Mouse (Mus musculus) kidney, adult 8-10 months (tissue): ENCODE data around the gene Rfx3.

Experiments
- DNase-seq, 2 experiments: peaks; one replicate each; pipeline ENCODE4 v3.0.0; 2022

The Rfx3 gene

GRCm38 (mm10) chr19:28010471-28011395 is at the start of gene Rfx3:
Gene Rfx3 (minus strand): TSS chr19:28011166.
- peak in 1 of 2 experiments; percentile 64 for DNase-seq

- DNase-seq = no peak
Measured at GRCm38 (mm10) chr19:28052058-28052457, 41.1 kb upstream of the Rfx3 start.

GRCm38 (mm10) chr19:28051571-28051970 is 40.6 kb upstream of the Rfx3 start:
- no peak for DNase-seq

DNA sequence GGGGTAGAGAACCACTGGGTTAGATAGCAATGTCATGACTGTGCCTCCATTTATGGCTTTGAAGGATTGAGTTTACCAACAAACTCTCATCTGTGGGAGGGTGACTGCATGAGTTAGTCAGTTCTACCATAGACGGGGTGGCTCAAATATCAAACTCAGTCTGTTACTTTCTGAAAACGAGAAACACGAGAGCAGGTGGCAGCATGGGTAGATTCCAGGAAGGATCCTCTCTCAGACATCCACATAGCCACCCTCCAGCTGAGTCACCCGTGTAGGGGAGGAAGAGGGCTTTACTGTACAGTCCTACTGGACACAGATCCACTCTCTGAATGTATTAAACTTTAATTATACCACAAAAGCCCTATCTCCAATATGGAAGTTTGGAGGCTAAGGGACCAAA is 38.3 kb upstream of the Rfx3 start:
- DNase-seq = no peak

- no peak for DNase-seq
Measured at GRCm38 (mm10) chr19:28046806-28047205, 35.8 kb upstream of the Rfx3 start.

- no peak for DNase-seq
Measured at GRCm38 (mm10) chr19:28044950-28045349, 34.0 kb upstream of the Rfx3 start.

GRCm38 (mm10) chr19:28011718-28012499 is 943 bp upstream of the Rfx3 start:
- DNase-seq = peak; percentile 53 to 69

- peak; percentile 91 to 93 for DNase-seq
Measured at GRCm38 (mm10) chr19:28011396-28011717, 391 bp upstream of the Rfx3 start.

- no peak for DNase-seq
Measured at GRCm38 (mm10) chr19:28009587-28010281, 1.2 kb downstream of the Rfx3 start.

DNA sequence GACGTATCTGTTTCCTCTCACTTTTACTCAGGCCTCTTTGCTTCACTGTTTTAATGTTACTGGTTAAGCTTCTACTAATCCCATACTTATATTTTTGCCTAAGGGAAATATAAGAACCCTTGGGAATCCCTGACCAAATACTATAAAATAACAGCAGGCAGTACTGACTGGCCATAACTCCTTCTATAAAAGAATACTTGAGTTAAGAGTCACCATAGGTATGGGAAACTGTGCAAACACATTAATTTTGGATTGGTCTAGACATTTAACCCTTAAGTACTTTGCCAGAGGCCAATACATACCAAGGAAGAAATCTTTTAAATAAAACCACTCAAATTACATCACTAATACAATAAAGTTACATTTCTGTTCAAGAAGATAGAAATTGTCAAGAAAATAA is 6.8 kb downstream of the Rfx3 start:
- no peak for DNase-seq

DNA sequence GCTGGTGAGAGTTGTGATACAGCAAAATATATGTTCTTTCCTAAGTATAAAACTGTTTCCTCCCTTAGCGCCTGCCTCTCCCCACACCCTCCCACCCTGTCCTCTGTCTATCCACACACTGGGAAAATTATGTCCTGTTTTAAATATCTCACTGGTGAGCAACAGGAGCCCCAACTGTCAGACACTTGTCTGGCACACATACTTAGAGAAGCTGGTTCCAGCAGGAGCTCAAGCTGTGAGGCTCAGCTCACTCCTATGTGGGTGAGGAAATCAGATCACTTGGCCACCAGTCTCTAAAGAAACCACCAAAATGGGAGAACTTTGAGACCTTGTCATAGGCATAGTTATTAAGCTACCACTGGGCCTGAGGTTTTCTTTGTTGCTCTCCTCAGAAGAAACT is 7.5 kb downstream of the Rfx3 start:
- DNase-seq = no peak

DNA sequence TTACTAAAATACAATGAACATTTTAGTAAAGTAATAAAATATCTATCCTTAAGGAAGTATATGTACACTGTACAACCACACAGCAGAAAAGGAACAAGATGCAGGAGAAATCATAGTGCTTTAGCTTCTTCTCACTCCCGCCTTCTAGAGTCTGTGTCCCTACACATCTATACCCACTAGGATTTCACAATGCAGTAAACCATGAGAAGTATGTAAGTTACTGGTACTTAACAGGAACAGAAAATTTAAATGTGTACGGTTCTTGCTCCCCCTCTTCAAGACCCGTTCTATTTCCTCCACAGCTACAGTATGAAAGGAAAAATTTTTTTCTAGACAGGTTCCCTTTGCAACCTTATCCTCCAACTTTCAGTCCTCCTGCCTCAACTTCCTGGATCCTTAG is 8.3 kb downstream of the Rfx3 start:
- no peak for DNase-seq

- no peak for DNase-seq
Measured at GRCm38 (mm10) chr19:27992800-27993199, 18.2 kb downstream of the Rfx3 start.

- no peak for DNase-seq
Measured at GRCm38 (mm10) chr19:27988746-27989145, 22.2 kb downstream of the Rfx3 start.

DNA sequence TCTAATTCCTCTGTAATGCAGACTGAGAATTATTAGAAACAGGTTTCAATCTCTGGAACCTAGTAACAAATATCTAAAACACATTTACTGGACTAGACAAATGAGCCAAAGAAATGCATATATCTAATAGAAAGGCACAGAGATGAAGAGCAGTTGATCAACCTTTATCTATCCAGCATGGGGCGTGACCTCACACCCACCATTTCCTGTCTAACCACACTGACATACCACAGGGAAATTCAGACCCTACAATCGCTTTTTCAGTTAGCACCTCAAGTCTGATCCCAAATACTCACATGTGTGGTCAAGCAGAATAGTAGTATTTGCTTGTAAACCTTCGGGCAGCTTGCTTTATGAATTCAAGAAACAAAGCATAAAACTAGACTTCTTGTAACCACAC is 43.4 kb downstream of the Rfx3 start:
- DNase-seq = no peak

- DNase-seq = no peak
Measured at GRCm38 (mm10) chr19:27961271-27961670, 49.7 kb downstream of the Rfx3 start.

DNA sequence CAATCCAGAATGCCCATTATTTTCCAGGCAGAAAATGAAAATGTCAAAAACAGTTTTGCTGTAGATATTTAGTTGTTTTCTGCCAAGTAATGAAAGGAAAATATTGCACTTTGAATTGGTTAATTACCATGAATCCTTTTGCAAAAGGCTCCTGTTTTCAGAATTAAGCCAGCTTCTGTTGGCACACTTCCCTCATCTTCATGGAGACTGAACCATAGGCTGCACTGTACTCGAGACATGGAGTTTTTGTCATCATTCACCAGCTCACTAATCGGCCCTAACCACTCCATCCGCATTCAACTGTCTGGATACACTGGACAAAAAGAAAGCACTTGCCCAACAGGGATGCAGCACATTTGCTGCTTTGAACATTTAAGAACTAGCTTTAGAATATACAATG is 75.5 kb downstream of the Rfx3 start:
- no peak for DNase-seq

DNA sequence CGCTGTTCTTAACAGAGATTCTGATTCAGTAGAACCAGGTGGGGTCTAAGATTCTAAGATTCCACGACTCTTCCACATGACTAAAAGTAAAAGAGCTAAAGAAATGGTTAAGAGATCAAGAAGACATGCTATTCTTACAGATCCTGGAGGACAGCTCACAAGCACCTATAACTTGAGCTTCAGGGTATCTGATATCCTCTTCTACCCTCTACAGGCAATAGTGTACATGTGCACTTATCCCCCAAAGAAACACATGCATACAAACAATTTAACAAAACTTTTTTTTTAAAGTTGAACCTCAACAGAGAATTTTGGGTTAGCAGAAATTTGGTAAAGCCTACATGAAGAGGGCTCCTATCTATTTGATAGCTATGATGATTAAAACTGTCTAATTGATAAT is 79.8 kb downstream of the Rfx3 start:
- DNase-seq = no peak

GRCm38 (mm10) chr19:27926378-27926777 is 84.6 kb downstream of the Rfx3 start:
- no peak for DNase-seq

GRCm38 (mm10) chr19:27919040-27919439 is 91.9 kb downstream of the Rfx3 start:
- no peak for DNase-seq

DNA sequence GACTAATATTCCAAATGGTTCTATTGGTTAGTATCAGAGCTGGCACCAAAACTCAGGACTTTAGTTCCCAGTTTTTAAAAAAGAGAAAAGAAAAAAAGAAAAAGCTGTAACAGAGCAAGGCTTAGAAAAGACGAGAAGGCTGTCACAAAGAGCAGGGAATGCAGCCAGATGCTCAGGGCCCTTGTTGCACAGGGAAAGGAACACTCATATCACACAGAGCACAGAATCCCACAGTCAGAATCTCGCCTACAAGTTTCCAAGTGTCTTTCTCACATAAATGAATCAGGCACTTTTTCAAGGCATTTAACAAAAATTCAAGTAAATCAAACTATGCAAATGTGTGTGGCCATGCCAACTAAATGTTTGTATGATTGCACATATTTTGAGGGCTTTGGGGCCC is 94.5 kb downstream of the Rfx3 start:
- no peak for DNase-seq

GRCm38 (mm10) chr19:27906976-27907375 is 104.0 kb downstream of the Rfx3 start:
- DNase-seq = no peak

DNA sequence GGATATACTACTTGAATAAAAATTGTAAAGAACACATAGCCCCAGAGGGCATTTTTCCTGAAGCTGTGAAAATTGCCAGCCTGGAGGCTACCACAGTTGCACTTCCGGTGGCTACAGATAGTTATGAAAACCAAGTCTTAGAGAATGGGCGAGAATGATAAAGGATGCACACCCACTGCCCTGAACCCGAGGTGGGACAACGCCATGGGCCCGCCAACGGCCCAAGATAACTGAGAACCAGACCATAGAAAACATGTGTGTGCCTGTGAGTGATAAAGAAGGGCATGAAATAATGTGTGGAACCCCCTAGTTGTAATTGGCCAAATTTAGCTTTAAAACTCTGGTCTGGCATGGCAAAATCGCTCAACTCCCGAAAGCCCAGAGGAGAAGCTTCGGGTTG is 105.0 kb downstream of the Rfx3 start:
- DNase-seq = no peak

GRCm38 (mm10) chr19:27905172-27905571 is 105.8 kb downstream of the Rfx3 start:
- no peak for DNase-seq
